Mouse (Mus musculus) G1E (cell line): ENCODE measurements at regions not wholly inside any gene's neighbourhood (a gene's known extent, or its start where the extent isn't known, plus 50 kb on each side); places are given as distances from the start of the nearest gene placed in this dataset.

ENCODE experiments used
- ATAC-seq: 2 replicates; pipeline ENCODE4 v1.8.0; 2016; ENCODE audit warnings: mild to moderate bottlenecking; ENCODE audit not compliant: insufficient number of reproducible peaks, poor library complexity, low FRiP score, severe bottlenecking; ENCODE audit errors: extremely low read depth
- DNase-seq: peaks from one replicate; pipeline ENCODE4 v3.0.0; 2012; ENCODE audit warnings: low spot score
- H3K27me3 ChIP-seq: 2 replicates; pipeline ENCODE4 v1.6.1; 2012; ENCODE audit warnings: mild to moderate bottlenecking, low read length, inconsistent platforms; ENCODE audit not compliant: insufficient read depth
- H3K36me3 ChIP-seq: replicated peaks from 2 replicates; pipeline ENCODE3; 2012; ENCODE audit warnings: mild to moderate bottlenecking, inconsistent platforms
- H3K4me1 ChIP-seq: 2 replicates; pipeline ENCODE4 v1.6.1; 2012; ENCODE audit warnings: low read depth, low read length, inconsistent platforms, mixed read lengths; ENCODE audit not compliant: insufficient read depth
- H3K4me3 ChIP-seq: 2 replicates; pipeline ENCODE4 v1.5.1; 2012; ENCODE audit warnings: low read depth, mild to moderate bottlenecking, inconsistent platforms, low read length, moderate library complexity, mixed read lengths
- H3K9me3 ChIP-seq: replicated peaks from 2 replicates; pipeline ENCODE4 v1.6.1; 2012; ENCODE audit warnings: inconsistent platforms
- CTCF ChIP-seq: IDR thresholded peaks from 2 replicates; pipeline ENCODE4 v1.5.1; 2012; ENCODE audit warnings: low read depth, low read length, inconsistent platforms, mixed read lengths
- GATA1 ChIP-seq: IDR thresholded peaks from 2 replicates; pipeline ENCODE4 v1.6.1; 2012; ENCODE audit warnings: borderline replicate concordance, low read length, inconsistent platforms, mixed read lengths
- GATA2 ChIP-seq: IDR thresholded peaks from 2 replicates; pipeline ENCODE4 v1.6.1; 2012; ENCODE audit warnings: low read depth, low read length, inconsistent platforms, borderline replicate concordance
- POLR2AphosphoS5 ChIP-seq: IDR thresholded peaks from 2 replicates; pipeline ENCODE4 v1.6.1; 2012; ENCODE audit warnings: low read depth, low read length, inconsistent platforms; ENCODE audit not compliant: insufficient replicate concordance
- TAL1 ChIP-seq: conservative IDR thresholded peaks from 2 replicates; pipeline ENCODE4 v1.6.1; 2012; ENCODE audit warnings: low read depth, low read length, inconsistent platforms, mixed read lengths

- ATAC-seq (no peak), DNase-seq (no peak)
- Histone ChIP-seq H3K9me3 (peaks cover 32% of the 10 kb centered on the region), H3K4me1 (no peaks in the 10 kb centered on the region), H3K27me3 (no peaks in the 10 kb centered on the region), H3K36me3 (no peaks in the 10 kb centered on the region), H3K4me3 (no peak overlapping the region)
- TF ChIP-seq CTCF: no peak
- no peak for TF ChIP-seq TAL1
- no peak for TF ChIP-seq GATA1
- TF ChIP-seq POLR2AphosphoS5: no peak
- no peak for TF ChIP-seq GATA2
Measured at GRCm38 (mm10) chr1:136711243-136711642, 86.5 kb downstream of the Zfp281 start.

- H3K36me3 ChIP-seq: no peaks in the 10 kb centered on the region
- no peak for DNase-seq
- TF ChIP-seq CTCF: no peak
- TF ChIP-seq POLR2AphosphoS5: no peak
- TF ChIP-seq TAL1: no peak
- no peak for TF ChIP-seq GATA2
- TF ChIP-seq GATA1: no peak
- ATAC-seq: no peak
- no peaks in the 10 kb centered on the region for H3K4me1 ChIP-seq
- H3K9me3 ChIP-seq: peaks cover 15% of the 10 kb centered on the region
- no peaks in the 10 kb centered on the region for H3K27me3 ChIP-seq
- H3K4me3 ChIP-seq: no peak overlapping the region
Measured at GRCm38 (mm10) chr1:136714077-136714476, 89.4 kb downstream of the Zfp281 start.

- ATAC-seq (no peak), DNase-seq (no peak)
- H3K36me3 ChIP-seq: no peaks in the 10 kb centered on the region
- H3K27me3 ChIP-seq: no peaks in the 10 kb centered on the region
- no peak overlapping the region for H3K4me3 ChIP-seq
- H3K4me1 ChIP-seq: no peaks in the 10 kb centered on the region
- no peak for TF ChIP-seq TAL1
- no peak for TF ChIP-seq POLR2AphosphoS5
- TF ChIP-seq GATA1: no peak
- no peak for TF ChIP-seq CTCF
- TF ChIP-seq GATA2: no peak
- H3K9me3 ChIP-seq: peaks cover 14% of the 10 kb centered on the region
Measured at GRCm38 (mm10) chr1:136714987-136715386, 90.3 kb downstream of the Zfp281 start.

GRCm38 (mm10) chr1:136717830-136718517, 93.3 kb downstream of the Zfp281 start:
- Histone ChIP-seq H3K4me3 (no peak overlapping the region), H3K27me3 (no peaks in the 10 kb centered on the region), H3K4me1 (no peaks in the 10 kb centered on the region), H3K36me3 (no peaks in the 10 kb centered on the region), H3K9me3 (peaks cover 21% of the 10 kb centered on the region)
- DNase-seq: no peak
- ATAC-seq: no peak
- TF ChIP-seq CTCF (no peak), GATA2 (no peak), TAL1 (no peak), POLR2AphosphoS5 (no peak), GATA1 (no peak)

GRCm38 (mm10) chr1:136723839-136724443, 99.2 kb downstream of the Zfp281 start:
- TF ChIP-seq CTCF (no peak), GATA2 (no peak), TAL1 (no peak)
- H3K27me3 ChIP-seq: no peaks in the 10 kb centered on the region
- no peaks in the 10 kb centered on the region for H3K36me3 ChIP-seq
- no peak for DNase-seq
- no peak for ATAC-seq
- H3K4me1 ChIP-seq: no peaks in the 10 kb centered on the region
- no peak overlapping the region for H3K4me3 ChIP-seq
- H3K9me3 ChIP-seq: peaks cover 15% of the 10 kb centered on the region

GRCm38 (mm10) chr1:136725242-136725641, 100.5 kb downstream of the Zfp281 start:
- ATAC-seq (no peak), DNase-seq (no peak)
- Histone ChIP-seq H3K4me1 (no peaks in the 10 kb centered on the region), H3K36me3 (no peaks in the 10 kb centered on the region), H3K27me3 (no peaks in the 10 kb centered on the region), H3K4me3 (no peak overlapping the region), H3K9me3 (peaks cover 11% of the 10 kb centered on the region)
- TF ChIP-seq GATA1 (no peak), TAL1 (no peak), CTCF (no peak), GATA2 (no peak), POLR2AphosphoS5 (no peak)
